Mouse (Mus musculus): ENCODE measurements around the gene Igfl3.

The Igfl3 gene

GRCm38 (mm10) chr7:18176194-18176593 lies at the start of gene Igfl3:
Gene Igfl3, plus strand, starts transcription at chr7:18176494.
- DNase-seq (ENCODE audit: low read depth in 1 of 2, low spot score in 2 of 2), result no peak

DNA sequence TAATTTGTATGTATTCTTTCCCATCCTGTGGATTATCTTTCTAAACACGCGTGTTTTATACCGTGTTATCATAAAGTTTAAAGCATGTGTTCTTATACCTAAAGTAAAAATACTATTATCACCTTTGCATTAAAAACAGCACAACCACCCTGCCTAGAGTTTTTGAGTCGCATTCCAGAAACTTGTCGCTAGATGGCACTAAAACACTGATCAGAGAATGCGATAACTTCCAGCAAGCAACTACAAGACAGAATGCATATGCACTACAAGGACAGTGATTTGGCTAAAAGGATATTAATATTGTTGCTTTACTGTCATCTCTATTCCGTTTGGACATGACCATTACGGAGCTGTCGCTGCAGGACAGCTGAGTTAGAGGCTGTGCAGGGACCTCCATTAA lies 34.6 kb downstream of the Igfl3 start:
- DNase-seq (ENCODE audit: low read depth in 1 of 2, low spot score in 2 of 2), result no peak

- DNase-seq (ENCODE audit: low read depth in 1 of 2, low spot score in 2 of 2), result no peak
These were observed 38.4 kb downstream of the Igfl3 start for GRCm38 (mm10) chr7:18214699-18215098.

Measured in monocyte, adult 2 months (primary cell).